Mouse (Mus musculus): ENCODE results near the gene Map1lc3a.

Map1lc3a gene

DNA sequence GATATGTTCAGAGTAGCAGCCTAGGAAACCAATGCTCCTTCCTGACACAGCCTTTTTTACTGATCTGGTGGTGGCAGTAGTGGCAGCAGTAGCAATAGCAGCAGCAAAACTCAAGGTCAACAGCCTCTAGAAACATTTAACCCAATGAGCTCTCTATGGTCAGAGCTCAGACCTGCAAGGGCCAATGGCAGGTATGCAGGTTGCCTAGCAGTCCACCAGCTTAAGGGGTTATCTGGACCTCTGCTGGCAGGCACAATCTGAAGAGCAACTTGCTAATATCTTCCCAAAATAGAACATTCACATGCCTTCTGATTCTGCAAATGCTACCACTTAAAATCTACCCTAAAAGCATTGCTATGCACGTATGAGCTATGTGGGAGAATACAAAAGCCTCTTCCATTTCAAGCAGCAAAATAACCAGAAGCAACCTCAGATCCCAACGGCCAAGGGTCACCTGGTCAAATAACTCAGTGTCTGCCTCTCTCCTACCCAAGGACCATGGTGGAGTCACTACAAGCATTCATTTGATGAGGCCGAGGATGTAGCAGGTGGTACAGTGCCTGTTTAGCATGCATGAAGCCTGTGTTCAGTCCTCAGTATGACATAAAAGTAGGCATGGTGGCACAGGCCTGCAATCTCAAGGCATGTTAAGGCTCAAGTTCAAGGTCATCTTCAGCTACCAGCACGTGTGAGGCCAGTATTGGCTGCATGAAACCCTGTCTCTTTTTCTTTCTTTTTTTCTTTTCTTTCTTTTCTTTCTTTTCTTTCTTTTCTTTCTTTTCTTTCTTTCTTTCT is 11.6 kb downstream of the Map1lc3a start:
- DNase-seq = no peak

DNA sequence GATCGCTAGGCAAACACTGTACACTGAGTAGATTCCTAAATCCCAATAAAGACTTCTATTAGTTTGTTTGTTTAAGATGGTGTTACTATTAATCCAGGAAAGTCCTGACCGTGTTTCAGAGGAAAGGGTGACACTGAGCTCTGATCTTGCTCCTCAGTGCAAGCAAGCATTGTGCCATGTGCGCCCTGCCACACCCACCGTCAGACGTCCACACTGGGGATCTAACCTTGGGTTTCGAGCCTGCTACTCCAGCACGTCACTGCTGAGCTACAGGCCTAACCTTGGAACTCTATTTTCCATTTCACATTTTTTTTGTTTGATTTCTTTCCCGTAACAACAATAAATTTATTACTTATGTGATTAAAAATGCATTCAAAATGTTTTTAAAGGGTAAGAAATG is 14.0 kb downstream of the Map1lc3a start:
- DNase-seq = no peak

DNA sequence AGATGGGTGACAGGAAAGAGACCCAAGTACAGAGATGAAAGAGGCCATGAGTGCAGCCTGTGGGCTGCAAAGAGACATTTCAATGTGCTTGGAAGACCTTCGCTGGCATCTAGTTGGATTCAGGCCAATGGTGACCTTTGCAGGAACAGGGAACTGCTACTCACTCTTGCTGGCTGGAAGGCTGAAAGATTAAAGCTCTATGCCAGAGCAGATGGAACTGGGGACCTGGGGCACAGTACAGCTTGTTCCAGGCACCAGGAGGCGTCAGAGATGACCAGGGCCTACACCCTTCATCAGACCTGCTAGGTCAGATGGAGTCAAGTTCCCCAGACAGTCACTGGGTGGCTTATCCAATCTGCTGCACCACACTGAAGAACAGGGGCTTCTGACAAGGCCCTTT is 17.3 kb downstream of the Map1lc3a start:
- DNase-seq = no peak

DNA sequence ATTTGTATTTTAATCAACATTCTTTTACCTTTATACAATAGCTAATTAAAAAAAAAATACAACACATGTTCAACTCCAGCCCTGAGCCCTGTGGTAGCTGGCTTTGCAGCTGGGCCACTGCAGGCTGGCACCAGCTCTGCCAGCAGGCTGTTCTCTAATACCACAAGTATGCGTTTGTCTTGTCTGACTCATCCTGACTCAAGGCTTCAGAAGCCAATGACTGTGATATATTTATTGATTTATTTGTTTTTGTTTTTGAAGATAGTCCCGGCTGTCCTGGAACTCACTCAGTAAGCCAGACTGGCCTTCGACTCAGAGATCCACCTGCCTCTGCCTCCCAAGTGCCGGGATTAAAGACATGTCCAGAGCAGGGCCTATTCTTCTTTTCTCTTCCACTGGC is 17.8 kb downstream of the Map1lc3a start:
- DNase-seq = no peak

DNA sequence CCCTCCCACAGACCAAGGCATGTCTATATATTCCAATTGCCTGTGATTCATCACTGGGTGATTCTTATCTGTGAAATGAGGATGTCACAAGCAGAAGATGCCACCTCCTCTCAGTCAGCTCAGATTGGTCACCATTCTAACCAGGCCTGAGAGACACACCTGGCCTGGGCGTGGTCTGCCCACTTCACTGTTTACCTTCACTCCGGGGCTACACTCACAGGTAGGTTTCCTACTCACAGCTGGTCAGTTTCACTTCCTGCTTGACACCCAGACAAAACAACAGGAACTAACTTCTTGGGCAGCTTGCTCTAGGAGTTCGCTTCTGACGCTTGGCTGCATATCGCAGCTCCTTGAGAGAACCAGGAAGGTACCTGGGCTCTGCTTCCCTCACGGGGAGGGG is 19.4 kb downstream of the Map1lc3a start:
- no peak for DNase-seq

DNA sequence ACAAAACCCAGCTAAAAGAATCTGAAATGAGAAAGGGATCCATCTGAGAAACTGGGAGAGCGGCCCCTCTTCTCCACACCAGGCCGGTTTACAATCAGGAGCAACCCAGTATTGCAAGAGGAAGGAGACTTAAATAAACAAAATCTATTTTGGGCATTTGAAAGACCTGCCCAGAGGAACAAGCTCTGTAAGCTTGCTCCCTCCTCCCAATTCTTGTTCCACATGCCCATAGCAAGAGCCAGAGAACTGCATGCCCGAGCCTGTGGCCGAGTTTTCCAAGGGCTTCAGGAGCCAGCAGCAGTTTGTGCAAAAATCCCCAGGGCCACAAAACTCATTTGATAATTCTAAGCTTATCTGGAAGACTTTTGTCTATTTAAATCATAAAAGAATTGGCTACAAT is 23.5 kb downstream of the Map1lc3a start:
- no peak for DNase-seq

DNA sequence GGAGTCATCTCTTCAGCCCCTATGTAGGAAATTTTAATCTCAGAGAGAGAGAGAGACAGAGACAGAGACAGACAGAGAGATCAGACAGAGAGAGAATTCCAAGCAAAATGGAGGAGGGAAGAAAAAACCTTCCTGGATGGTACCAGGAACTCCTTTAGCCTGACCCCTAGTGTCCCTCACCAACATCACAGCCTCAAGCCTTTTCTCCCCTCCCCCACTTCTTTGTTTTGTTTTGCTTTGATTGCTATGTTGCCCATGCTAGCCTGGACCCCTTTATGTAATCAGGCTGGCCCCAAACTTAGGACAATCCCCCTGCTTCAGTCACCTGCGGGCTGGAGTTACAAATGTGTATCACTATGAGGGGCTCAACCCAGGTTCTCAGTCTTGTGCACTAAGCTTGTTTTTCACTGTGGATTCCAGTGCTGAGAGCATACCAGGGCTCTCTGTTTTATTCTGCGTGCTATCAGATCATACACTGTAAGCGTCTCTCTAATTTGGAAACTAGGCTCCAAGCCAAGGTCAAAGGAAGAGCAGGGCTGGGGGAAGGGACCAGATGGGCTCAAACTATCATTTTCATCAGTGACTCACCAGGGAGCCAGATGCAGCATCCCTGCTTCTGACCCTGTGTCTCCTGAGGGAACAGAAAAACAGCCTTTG is 33.0 kb downstream of the Map1lc3a start:
- no peak for DNase-seq

DNA sequence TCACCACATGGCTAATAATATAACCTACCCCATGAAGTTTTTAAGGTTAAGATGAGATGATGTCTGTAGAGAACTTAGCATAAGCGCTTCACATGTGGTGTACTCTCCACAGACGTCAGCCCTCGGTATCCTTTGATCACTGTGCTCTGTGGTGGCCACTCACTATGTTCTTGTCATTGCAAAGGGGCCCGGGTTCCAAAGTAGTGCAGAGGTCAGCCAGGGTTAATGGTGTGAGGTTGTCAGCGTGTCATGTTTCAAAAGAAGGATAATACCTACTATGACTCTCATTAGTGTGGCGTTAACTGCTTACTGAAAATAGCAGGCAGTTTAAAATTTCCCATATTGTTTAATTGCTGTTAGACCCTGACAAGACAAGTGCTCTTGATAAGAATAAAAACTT is 37.6 kb downstream of the Map1lc3a start:
- DNase-seq = no peak

DNA sequence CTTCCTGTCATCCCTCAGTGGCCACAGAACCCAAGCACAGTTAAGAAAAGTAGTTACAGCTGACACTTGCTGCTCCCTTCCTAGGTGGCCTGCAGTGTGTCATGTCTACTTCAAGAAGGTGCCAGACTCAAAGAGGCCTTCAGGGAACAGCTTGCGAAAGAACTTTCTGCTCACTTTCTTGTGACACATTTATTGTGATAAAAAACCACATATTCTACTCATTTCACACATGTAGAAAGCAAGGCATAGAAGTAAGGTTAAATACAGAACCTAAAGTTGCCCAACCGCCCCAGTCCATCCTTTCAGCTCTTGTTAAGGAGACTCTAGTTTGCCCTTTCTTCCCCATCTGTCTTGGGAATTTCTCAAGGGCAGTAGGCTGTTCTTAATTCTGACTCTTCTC is 42.5 kb downstream of the Map1lc3a start:
- no peak for DNase-seq

DNA sequence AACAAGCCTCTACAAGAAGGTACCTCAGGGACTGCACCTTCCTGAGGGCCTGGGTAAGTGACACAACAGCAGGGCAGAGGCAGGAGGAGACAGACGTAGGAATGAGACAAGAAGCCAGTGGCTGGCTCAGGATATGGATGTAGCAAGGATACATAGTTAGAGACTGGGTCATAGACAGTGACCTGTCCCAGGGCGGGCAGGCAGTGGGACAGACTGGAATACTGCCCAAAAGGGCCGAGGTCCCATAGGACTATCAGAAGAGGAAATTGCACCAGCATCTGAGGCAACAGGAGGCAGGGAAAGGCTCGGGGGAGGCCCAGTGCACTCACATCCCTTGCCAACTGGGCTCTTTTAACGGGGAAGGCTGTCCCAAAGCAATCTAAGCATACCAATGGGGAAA is 44.5 kb downstream of the Map1lc3a start:
- DNase-seq = no peak

DNA sequence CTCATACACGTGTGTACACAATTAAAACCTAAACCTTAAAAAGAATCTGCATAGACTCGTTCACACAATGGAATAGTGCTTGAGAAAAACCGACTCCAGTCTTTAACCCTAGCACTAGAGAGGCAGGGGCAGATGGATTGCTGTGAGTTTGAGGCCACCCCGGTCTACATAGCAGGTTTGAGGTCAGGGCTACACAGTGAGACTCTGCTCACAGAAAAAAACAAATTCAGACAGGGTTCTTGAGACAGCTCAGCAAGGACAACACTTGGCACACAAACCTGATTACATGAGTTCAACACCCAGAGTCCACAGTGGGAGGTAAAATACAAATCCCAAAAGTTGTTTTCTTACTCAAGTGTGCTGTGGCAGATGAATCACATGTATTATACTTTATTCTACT is 49.9 kb downstream of the Map1lc3a start:
- no peak for DNase-seq

Measured in liver (tissue).